Mouse (Mus musculus): Measurements from ENCODE around the gene Psmd1.

- TF ChIP-seq CTCF (IDR thresholded peaks at IDR 0.05; ENCODE audit: extremely low read depth, insufficient read depth, low read length), result no peak
- no peak for TF ChIP-seq POLR2A (IDR thresholded peaks at IDR 0.05; ENCODE audit: extremely low read depth, insufficient read depth, low read length)
Observed at GRCm38 (mm10) chr1:86054943-86055342, 9.2 kb upstream of the Psmd1 start.
